ENCODE assay signal across 9 mouse cellular contexts in the genomic region with DNA sequence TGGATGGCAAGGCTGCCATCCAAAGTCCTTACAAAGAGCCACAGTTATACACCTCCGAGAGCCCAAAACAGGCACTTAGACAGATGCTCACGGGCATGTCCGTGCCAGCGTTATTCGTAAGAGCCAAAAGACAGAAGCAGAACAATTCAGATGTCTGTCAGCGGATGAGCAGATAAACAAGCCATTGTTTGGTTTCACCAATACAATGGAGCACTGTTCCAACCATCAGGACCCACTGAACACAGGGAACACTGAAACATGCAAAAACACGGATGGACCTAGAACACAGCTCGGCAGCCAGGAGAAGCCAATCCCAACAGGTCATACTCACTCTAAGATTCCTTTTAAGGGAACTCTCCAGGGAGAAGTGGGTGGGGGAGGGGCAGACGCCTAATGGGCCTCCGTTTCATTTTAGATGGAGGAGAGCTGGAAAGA. TPM values are rescaled to one million over a fixed set of nuclear protein-coding genes. Genes with fewer than 3 reads are reported as not detected.
DNase-seq lines count a peak whose midpoint lies in the region; ATAC-seq and TF ChIP-seq lines count a peak whose summit lies in the region.
"Had no signal": no experiment of that assay in that cellular context is flagged by ENCODE, and none has a peak within 500 bp of the region (broad histone marks: within the 10 kb centered on the region; RNA-seq: fewer than 3 reads in every experiment).

No protein-coding gene starts in this region.

- H3K27me3 ChIP-seq in limb, embryonic 14.5 days (ENCODE audit: control insufficient read depth, insufficient read depth, low read length), result no peaks in the 10 kb centered on the region

- H3K36me3 ChIP-seq in limb, embryonic 14.5 days (ENCODE audit: control insufficient read depth, insufficient read depth, low read length), result no peaks in the 10 kb centered on the region

- H3K9me3 ChIP-seq in limb, embryonic 14.5 days (ENCODE audit: control insufficient read depth, low read length), result no peaks in the 10 kb centered on the region

- H3K4me1 ChIP-seq in limb, embryonic 14.5 days (ENCODE audit: control insufficient read depth, insufficient read depth, low read length), result peaks cover 48% of the 10 kb centered on the region

- H3K4me2 ChIP-seq in limb, embryonic 14.5 days (replicated peaks; ENCODE audit: low read depth, low read length, severe bottlenecking), result 0 out of 2 replicates have a peak overlapping the region, but pooled peaks have one; percentile 18

- no peak for TF ChIP-seq POLR2A in limb, embryonic 14.5 days (IDR thresholded peaks at IDR 0.05; ENCODE audit: borderline replicate concordance, extremely low read depth, insufficient read depth, insufficient read length)

- no peak overlapping the region for H3K9ac ChIP-seq in limb, embryonic 14.5 days (ENCODE audit: low read depth, low read length, severe bottlenecking)

- 54% methylated on average over 10 of the region's 10 CpGs for WGBS in limb, embryonic 14.5 days

- H3K4me3 ChIP-seq in limb, embryonic 14.5 days (replicated peaks; ENCODE audit: low read length), result no peak overlapping the region

- no peak for DNase-seq in frontal cortex, adult 2 months (ENCODE audit: extremely low spot score in 1 of 2, low spot score in 1 of 2)
- peak; percentile 84 for DNase-seq in Muller cell, postnatal 12 days (ENCODE audit: inconsistent ontology term)
- peak; percentile 61 for DNase-seq in gonadal fat pad, adult 2 months (ENCODE audit: low read depth)
- peak; percentile 26 for DNase-seq in limb, embryonic 14.5 days (ENCODE audit: low spot score)
- peak; percentile 92 for DNase-seq in retina, postnatal 1 day
- DNase-seq in B cell, adult 2 months, result no peak
- DNase-seq in urinary bladder, postnatal 4 days (ENCODE audit: low spot score in 2 of 2), result no peak

- peak; percentile 29 for ATAC-seq in frontal cortex, adult (ENCODE audit: low TSS enrichment)
- ATAC-seq in limb, embryonic 14.5 days (ENCODE audit: low FRiP score, low read depth), result no peak

- H3K27ac ChIP-seq in limb, embryonic 14.5 days (replicated peaks; ENCODE audit: low read depth, low read length), result peak overlapping the region; percentile 14
- H3K27ac ChIP-seq: macrophage had no signal

RNA-seq across cellular contexts. Expression of a gene that starts 34.5 kb away (rescaled TPM):
- 34.2 and 37.8 TPM in 2 replicates for polyA plus RNA-seq in frontal cortex, adult 2 months (2012; rRNA removed)
- polyA plus RNA-seq in gonadal fat pad, adult 2 months (2012; rRNA removed), result 11.0 and 15.2 TPM in 2 replicates
- 29.1 and 34.5 TPM in 2 replicates for polyA plus RNA-seq in limb, embryonic 14.5 days (2012; rRNA removed)
- polyA plus RNA-seq in limb, embryonic 14.5 days (2014; fragmentation: Nextera tagmentation; extraction: Ambion mirVana), result 52.2 and 55.8 TPM in 2 replicates

RNA-seq across cellular contexts. Expression of a gene that starts 35.4 kb away (rescaled TPM):
- polyA plus RNA-seq in frontal cortex, adult 2 months (2012; rRNA removed), result 22.0 and 22.6 TPM in 2 replicates
- polyA plus RNA-seq in gonadal fat pad, adult 2 months (2012; rRNA removed), result 25.8 and 33.3 TPM in 2 replicates
- 35.0 and 39.9 TPM in 2 replicates for polyA plus RNA-seq in limb, embryonic 14.5 days (2012; rRNA removed)
- 41.3 and 43.6 TPM in 2 replicates for polyA plus RNA-seq in limb, embryonic 14.5 days (2014; fragmentation: Nextera tagmentation; extraction: Ambion mirVana)

Comparison
In these comparisons a context has a peak if more than half of its experiments do, and no peak if none do; other contexts are left out.
1. DNase-seq: peak in Muller cell, postnatal 12 days (single experiment), gonadal fat pad, adult 2 months (single experiment), limb, embryonic 14.5 days (single experiment) and retina, postnatal 1 day (single experiment); none in frontal cortex, adult 2 months (0 of 2), B cell, adult 2 months (0 of 2) and urinary bladder, postnatal 4 days (0 of 2).